Mouse (Mus musculus): ENCODE measurements around the gene Klhl3.

DNA sequence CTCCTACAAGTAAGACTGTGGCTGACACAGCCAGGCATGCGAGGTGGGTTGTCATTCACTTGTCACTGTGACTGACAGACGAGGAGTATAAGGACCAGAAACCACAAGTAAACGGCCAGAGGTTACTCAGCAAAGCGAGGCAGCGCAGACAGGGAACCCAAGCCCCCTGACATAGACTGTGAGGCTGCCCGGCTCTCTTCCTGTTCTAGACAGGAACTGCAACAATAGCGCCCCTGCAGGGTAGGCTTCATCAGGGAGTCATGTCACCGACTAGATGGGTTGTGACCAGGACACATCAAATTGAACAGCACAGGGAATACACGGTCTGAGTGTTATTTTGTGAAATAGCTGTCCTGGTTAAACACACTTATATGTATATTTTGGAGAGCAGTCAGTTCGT, 93.0 kb downstream of the Klhl3 start:
- no peak for TF ChIP-seq CTCF (IDR thresholded peaks at IDR 0.05)
- no peak for TF ChIP-seq EP300 (IDR thresholded peaks at IDR 0.05; ENCODE audit: insufficient read depth, low read depth, low read length)
- no peak for TF ChIP-seq POLR2A (IDR thresholded peaks at IDR 0.05; ENCODE audit: insufficient read depth, low read depth, low read length)

Measured in heart, adult 2 months (tissue).